Mouse (Mus musculus): Measurements from ENCODE around the gene Slc6a13.
"Not testable (repeated sequence)": the region's sequence is repeated elsewhere in the genome, so short reads cannot be mapped to it uniquely, and the experiment has no call there.

The Slc6a13 gene

DNA sequence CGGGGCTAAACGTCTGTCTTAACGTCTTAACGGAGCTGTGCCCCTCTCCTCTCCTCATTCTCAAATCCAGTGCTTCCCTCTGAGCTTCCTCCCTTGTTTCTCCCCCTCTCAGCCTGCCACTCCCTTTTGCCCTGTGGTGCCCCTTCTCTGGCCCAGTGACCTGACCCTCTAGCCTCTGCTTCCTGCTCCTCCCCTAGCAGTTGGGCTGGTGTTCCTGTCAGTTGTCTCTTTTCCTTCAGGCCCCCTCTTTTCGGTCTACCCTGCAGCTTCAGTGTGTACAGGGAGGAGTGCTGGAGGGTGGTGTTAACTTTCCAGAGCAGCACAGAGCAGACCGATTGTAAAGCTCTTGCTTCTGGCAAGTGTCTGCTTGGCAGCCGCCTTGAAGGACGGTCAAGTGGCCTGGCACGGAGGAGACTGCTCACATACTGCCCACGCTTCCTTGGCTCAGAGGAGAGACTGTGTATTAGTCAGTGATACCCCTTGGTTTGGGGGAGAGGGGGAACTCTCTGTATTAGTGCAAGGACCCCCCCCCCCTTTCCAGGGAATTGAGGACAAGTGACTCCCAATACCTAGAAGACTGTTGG, 26.6 kb downstream of the Slc6a13 start:
- no peak for DNase-seq (ENCODE audit: low spot score)

DNA sequence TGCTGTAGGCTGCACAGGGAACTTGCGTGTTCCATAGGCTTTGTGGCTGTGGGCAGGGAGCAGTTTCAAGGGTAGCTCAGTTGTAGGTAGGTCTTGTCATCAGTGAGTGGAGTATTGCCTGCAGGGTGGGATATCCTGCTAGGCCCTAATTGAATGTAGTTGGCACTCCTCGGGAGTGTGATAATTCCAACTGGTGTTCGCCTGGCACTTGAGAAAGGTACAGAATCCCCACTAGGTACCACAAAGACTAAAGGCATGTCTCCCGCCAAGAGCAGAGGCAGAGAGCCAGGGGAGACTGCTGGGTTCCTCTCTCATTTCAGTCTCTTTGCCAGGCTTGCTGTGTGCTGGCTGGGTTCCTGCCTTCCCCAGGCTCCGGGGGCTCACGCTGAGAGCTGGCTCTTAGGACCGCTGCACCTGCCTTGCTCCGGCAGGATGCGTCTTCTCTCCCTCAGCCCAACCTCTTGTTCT, 28.4 kb downstream of the Slc6a13 start:
- DNase-seq (ENCODE audit: low spot score): no peak

DNA sequence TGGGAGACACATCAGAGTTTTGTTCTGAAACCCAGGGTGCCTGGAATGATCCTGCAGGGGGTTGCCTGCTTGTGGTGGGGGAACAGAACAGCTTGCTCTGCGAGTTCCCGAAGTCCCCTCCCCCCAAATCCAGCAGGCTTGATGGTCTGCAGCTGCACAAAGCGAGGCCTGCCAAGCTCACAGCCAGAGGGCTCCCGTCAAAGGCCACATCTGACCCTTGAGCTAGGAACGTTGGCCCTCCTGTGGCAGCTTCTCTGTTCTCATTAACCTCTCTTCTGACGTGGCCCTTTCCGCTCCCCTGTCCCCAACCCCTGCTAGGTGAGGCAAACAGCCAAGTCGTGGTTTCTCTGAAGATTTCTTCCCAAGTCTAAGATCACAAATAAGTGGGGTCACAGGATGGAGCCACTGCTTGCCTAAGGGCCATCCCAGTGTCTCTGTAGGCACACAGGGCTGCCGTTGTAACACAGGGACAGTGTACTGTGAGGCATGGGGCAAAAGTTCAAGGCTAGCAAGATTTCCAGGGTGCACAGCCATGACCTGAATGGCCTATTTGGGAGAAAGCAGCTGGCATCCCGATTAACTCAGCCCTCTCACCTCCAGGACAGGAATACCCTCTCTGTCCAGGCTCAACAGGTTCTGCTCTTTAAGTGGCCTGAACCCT, 30.0 kb downstream of the Slc6a13 start:
- no peak for DNase-seq (ENCODE audit: low spot score)

DNA sequence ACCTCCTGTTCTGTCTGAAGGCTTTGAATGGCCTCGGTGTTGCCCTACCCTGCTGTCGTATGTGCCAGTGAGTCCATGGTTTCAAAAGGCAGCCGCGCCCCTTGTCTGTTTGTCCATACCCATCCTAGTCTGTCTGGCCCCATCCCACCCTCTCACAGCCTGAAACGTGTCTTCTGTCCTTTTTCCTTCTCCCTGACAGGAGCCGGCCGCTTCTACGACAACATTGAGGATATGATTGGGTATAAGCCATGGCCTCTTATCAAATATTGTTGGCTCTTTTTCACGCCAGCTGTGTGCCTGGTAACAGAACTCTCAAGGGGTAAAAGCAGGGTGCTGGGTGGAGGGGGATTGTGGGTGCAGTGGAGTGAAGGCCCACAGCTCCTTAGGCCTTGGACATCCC, 35.8 kb downstream of the Slc6a13 start:
- DNase-seq (ENCODE audit: low spot score): no peak

DNA sequence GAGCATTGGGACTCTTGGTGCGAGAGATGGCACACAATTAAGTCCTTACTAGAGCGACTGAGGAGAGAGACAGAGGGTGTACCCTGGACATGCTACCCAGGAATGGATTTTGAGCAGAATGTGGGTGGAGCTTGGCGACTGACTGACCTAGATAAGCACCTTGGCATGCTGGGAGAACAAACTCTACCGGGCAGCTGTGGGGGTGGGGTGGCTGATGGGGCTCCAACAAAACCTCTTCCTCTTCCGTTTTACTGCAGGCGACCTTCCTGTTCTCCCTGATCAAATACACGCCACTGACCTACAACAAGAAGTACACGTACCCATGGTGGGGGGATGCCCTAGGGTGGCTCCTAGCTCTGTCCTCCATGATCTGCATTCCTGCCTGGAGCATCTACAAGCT, 36.5 kb downstream of the Slc6a13 start:
- no peak for DNase-seq (ENCODE audit: low spot score)

DNA sequence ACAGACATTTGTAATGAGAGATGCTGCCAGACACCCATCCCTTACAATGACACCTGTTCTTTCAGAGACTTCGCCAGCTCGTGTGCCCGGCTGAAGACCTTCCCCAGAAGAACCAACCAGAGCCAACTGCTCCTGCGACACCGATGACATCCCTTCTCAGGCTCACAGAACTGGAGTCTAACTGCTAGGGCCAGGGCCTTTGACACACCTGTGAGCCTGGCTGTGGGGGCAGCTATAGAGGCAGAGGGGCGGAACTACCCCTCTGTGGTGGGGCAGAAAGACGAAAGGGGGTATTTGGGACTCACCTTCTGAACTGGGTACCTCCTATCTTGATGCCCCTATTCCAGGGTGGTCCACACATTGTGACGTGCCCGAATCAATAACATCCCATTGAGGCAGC, 37.2 kb downstream of the Slc6a13 start:
- no peak for DNase-seq (ENCODE audit: low spot score)

DNA sequence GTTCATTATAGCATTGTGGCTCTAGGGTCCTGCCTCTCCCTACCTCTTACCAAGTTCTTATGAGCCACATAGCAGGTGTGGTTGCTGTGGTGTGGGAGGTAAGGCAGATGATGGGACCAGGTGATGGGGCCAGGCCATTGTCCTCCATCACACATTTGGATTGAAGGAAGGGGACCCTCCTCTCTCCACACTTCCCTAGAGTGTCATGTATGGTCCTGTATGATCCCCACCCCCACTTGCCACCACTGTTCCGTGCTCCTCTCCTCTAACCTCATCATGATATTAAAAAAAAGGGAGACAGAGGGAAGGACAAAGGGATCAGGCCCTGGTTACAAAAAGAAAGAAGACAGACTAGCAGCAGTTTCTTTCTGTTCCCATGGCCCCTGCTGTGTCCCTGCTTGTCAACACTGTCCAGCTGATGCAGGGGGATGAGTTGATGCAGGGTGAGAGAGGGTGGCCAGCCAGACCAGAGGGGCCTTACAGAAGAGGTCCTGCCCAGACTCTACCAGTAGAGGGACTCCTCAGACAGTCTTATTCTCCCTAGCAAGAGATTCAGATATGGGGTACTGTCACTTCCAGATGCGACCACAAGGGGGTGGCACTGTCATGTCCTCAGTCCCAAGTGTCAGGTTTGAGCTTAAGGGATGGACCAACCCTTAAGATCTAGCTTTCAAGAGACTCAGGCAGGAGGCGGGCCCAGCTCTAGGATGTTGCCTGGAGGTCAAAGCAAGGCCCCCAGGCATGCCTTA, 37.9 kb downstream of the Slc6a13 start:
- DNase-seq (ENCODE audit: low spot score): peak; percentile 87

DNA sequence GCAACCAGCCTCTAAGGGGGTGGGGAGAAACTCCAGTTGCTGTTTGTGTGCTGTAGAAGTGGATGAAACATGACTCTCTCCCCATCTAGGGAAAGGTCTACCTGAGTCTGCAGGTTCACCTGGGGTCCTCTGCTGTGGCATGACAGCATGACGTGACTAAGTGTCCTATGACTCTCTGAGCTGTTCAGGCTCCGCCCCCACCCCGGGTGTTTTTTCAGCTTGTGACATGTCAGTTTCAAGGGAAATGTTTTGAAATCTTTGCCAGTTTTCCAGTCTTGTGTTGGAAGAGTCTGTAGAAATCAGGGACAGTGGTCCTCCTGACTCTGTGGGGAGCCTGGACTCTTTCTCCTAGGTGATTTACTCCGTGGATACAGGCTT, 38.5 kb downstream of the Slc6a13 start:
- no peak for DNase-seq (ENCODE audit: low spot score)

DNA sequence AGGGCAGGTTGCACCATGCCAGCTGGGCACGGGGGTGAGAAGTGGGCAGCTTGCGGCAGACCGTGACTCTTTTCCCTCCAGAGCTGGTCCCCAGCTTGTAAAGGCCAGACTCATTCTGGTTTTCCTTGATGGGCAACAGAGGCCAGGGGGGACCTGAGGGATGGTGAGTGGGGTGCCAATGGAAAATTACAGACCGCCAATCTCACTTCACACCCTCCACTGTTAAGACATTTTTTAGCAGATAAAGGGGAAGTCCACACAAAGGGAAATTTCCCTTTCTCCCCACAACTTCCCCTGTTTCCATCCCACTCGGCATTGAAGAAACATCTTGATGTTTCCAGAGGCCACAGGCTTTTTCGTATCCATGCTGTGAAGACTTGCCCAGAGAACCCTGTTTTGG, 41.6 kb downstream of the Slc6a13 start:
- DNase-seq (ENCODE audit: low spot score): no peak

DNA sequence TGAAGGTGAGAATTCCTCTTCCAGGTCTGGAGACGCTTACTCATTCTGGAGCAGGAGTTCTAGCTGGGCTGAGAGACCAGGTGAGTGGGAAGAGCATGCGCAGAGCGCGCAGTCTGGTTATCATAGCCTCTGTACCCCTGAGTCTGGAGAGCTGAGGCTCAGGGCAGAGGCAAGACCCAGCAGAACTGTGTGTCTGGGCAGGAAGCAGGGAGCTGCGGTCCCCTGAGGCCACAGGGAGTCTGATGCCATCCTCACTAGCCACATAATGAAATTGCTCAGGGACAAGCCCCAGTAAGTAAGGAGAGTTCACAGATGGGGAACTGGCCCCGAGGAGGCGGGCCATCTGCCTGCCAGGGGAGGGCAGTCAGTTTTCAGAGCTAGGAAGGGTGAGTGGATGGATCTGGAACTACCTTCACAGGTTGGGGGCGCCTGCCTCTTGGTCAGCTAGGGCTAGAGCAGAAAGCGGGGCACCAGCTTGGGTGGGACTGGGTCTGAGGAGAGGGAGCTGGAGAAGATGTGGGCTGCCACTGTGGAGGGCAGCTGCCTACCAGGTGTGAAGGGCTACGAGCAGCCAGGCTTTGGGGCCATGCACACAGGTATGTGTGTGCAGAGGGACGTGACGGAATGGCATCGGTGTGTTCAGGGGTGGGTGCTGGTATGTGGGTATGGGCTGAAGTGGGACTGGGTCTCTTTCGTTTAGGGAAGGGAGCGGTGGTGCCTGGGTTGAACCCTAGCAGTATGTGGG, 43.2 kb downstream of the Slc6a13 start, which contains the start of gene Slc6a12:
Slc6a12 (plus strand) TSS at position 51 of the 745 bp plus-strand sequence.
- DNase-seq (ENCODE audit: low spot score): no peak

DNA sequence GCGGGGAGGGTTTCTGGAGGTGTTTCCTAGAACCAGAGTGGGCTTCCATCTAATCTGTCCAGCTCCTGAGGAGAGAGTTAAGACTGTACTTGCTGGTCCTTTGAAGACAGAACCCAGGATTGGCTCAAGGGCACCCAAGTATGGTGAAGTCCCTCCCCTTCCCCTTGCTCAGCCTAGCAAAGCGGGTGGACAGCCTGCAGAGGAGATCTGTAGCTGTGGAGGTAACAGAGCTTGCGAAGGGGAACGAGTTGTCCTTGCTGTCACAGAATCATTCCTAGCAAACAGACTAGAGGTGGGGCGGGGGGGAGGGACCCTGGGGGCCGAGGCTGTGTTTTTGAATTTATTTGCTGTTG, 43.7 kb downstream of the Slc6a13 start:
- DNase-seq (ENCODE audit: low spot score): no peak

DNA sequence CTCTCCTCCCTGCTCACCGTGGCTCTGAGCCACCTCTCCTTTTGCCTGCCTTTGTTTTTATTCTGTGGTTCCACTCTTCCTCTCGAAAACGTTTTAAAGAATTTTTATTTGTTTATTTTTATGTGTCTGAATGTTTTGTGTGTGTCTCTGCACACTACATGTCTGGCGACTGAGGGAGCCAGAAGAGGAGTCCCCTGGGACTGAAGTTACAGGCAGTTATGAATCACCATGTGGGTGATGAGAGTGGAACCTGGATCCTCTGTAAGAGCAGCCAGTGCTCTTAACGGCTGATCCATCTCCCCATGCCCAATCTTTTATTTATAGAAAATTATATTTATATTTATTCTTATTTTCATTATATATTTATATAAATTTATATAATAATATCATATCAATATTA, 44.3 kb downstream of the Slc6a13 start:
- DNase-seq (ENCODE audit: low spot score): no peak

DNA sequence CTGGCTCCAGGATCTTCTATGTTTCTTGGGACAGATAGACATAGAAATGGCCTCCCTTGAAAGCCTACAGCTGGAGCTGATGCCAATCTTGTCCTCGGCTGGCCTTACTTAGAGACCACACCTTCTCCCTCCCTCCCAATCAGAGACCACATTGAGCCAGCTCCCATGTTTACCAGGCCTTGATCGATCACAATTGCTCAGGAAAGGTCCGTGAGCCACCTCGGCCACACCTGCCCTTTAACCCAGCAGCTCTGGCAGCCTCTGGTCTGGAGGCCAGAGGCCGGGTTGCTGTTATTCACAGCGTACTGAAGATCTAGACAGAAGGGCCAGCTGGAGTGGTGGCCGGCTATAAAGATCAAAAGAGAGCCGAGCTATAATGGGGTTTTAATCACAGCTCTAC, 46.4 kb downstream of the Slc6a13 start:
- no peak for DNase-seq (ENCODE audit: low spot score)

DNA sequence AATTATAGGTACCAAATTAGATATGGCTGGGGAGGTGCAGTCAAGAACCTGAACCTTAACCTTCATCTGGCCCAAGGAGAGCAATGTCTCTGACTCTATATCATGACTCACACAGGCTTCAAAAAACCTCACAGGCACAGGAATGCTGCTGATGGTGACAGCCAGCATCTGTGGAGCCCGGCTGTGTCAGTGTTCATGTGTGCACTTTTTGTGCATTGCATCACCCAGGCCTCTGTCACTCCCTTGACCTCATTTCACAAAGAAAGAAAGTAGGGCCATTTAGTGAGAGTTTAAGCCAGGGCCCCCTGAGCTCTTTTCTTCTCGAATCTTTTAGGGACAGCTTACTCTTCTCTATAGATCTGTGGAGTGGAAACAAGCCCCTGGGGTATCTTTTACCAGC, 52.2 kb downstream of the Slc6a13 start:
- no peak for DNase-seq (ENCODE audit: low spot score)

DNA sequence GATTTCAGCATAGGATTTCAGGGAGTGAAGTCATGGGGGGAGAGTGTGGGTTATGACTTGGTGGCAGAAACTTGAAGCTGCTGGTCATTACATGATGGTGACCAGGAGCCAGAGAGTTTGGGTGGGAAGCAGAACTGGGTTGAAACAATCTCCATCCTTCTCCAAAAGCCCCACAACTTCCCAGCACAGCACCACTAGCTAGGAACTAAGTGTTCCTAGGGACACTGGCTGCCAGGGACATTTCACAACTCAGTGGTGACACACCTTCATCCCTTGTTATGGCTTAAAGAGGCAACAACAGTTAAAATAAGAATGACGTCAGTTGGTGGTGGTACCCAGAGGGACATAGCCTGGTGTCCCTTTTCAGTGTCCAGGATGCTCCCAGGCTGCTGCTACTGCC, 56.0 kb downstream of the Slc6a13 start:
- no peak for DNase-seq (ENCODE audit: low spot score)

DNA sequence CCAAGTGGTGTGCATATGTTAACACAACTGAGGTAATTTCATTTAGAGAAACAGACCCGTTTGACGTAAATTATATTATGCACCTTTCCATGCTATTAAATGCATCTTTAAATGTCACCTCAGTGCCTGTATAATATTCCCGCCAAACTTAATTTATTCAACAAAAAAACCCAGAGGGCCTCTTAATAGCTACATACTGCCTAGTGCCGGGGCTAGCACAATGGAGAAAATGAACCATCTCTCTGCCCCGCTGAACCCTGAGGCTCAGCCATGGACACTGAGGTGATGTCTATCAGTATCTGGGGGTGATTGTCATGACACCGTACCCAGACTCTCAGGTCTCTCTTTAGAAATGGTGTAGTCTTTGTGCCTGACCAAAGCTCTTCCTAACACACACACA, 57.2 kb downstream of the Slc6a13 start:
- no peak for DNase-seq (ENCODE audit: low spot score)

DNA sequence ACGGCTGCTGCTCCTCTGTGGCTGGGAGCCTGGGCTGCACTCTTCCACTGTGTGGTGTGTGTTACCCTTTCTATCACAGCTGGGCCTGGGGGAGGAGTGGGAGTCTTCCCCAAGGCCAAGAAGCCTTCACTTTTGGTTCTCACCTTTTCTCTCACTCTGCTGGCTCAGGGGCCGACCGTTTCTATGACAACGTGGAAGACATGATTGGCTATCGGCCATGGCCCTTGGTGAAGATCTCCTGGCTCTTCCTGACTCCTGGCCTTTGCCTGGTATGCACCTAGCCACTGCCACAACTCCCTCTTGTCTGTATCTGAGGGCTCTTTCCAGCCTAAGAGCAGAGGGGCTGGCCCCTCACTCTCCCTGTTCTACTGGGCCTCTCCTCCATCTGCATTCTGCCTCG, 63.0 kb downstream of the Slc6a13 start:
- DNase-seq (ENCODE audit: low spot score): no peak

DNA sequence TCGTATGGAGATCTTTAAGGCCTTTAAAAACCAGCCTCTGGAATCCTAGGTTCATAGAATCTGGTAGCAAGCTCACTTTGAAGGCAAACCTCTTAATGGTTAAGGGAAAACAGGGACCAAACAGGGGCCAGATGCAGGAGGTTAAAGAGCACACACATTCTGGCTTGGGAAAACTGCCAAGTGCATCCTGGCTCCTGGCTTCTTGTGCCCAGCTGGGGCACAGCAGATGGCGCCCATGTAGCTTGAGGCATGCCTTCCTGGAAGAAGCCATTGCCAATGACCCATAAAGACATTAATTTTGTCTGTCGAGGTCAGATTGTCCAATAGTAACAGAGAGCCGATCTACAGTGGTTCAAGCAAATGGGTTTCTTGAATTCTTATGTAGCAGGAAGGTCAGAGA, 63.9 kb downstream of the Slc6a13 start:
- DNase-seq (ENCODE audit: low spot score): no peak

DNA sequence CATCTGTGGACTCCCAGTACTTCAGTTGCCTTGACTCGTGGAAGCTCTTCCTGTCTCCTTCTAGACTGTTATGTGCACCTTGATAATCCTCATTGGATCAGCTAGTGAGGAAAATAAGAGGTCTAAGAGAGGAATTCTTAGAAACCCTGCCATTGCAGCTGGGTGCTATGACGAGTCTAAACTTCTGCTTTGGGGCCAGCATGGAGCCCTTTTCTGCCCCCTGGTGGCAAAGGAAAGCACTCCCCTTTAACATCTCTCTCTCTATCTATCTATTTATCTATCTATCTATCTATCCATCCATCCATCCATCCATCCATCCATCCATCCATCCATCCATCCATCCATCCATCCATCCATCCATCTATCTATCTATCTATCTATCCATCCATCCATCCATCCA, 66.5 kb downstream of the Slc6a13 start:
- not testable (repeated sequence) for DNase-seq (ENCODE audit: low spot score)

DNA sequence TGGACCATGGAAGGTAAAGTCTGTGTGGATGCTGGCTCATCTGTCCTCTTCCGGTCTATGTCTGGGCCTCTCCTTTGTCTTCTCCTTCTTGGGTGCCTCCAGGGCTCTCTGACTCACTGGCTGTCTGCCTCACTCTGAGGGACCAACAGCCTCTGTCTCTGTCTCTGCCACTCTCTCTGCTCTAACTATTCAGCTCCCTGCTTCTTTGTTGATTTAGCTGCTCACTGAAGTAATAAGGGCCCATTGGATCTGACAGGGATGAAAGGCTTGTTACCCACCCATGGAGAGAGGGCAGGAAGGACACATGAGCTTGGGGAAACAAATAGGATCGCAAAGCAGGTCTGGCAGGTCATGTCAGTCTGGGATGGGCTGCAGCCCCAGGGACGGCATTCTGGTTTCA, 67.1 kb downstream of the Slc6a13 start:
- DNase-seq (ENCODE audit: low spot score): no peak

DNA sequence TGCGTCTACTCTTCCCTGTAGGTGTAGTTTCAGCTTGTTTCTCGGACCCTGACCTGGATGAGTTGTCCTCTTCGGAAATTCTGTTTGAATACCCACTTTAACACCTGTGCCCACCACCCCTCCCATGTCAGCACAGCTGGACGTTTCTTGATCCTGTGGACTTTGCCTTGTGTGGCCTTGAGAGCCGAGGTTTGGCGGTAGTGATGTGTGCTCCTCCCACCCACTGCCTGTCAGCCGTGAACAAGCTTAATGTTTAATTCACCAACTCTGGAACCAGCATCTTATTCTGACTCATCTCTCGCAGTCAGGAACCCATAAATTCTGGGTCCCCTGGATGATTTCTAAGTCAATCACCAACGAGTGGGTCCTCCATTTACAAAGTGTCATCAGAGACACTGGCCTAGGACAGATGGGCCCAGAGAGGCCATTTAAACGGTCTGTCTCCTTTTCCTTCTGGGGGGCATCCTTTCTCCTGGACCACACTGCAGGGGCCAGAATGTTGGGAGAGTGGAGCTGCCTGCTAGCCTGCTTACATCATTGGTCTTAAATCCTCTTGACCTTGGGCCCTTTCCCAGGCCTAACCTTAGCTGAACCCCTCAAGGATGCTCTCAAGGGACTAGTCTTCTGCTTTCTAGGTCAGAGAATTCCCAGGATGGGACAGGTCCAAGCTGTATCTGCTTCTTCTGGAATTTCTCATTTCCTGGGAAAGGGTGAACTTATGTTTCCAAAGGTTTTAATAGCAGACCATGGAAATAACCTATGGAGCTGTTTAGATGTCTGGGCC, 71.4 kb downstream of the Slc6a13 start:
- no peak for DNase-seq (ENCODE audit: low spot score)

DNA sequence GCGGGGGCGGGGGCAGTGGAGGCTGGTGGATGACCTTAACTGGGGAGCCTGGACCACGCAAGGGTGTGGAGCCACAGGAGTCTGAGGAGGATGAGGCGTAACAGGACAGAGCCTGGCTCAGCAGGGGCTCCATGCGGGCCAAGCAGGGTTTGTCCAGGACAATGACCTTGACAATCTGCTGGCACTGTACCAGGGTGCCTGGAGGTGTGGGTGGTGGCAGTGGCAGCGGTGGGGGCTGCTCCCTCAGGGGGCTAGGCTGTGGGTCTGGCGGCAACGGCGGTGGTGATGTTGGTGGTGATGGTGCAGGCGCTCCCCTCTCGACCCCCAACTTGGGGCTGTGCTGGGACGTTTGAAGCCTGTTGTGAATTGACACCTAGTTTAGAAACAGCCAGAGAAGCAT, 76.1 kb downstream of the Slc6a13 start:
- peak; percentile 64 for DNase-seq (ENCODE audit: low spot score)

All from testis, postnatal 10 days (tissue).